Mouse (Mus musculus) lung, postnatal 25 days (tissue): Measurements from ENCODE around the gene Nipal1.
A peak's percentile ranks its signal among the peaks of the same experiment; 100 is the strongest.

Experiments used
- DNase-seq: peaks from one replicate; pipeline ENCODE4 v3.0.0; 2022; ENCODE audit warnings: low spot score

Gene Nipal1

GRCm38 (mm10) chr5:72647418-72647907 lies at the start of gene Nipal1:
Nipal1 (plus strand) TSS chr5:72647795.
- peak; percentile 77 for DNase-seq

GRCm38 (mm10) chr5:72601006-72601405 lies 46.6 kb upstream of the Nipal1 start:
- DNase-seq = peak; percentile 65

GRCm38 (mm10) chr5:72603138-72603537 lies 44.5 kb upstream of the Nipal1 start:
- DNase-seq = no peak

- no peak for DNase-seq
These were observed 30.2 kb upstream of the Nipal1 start for GRCm38 (mm10) chr5:72617413-72617812.

GRCm38 (mm10) chr5:72621022-72621421 lies 26.6 kb upstream of the Nipal1 start:
- DNase-seq = no peak

- DNase-seq = no peak
These were observed 17.6 kb upstream of the Nipal1 start for GRCm38 (mm10) chr5:72630026-72630425.

GRCm38 (mm10) chr5:72634791-72635271 lies 12.8 kb upstream of the Nipal1 start:
- peak; percentile 50 for DNase-seq

GRCm38 (mm10) chr5:72636122-72636521 lies 11.5 kb upstream of the Nipal1 start:
- peak; percentile 59 for DNase-seq

- no peak for DNase-seq
These were observed 11.0 kb upstream of the Nipal1 start for GRCm38 (mm10) chr5:72636576-72636975.

- no peak for DNase-seq
These were observed 7.5 kb upstream of the Nipal1 start for GRCm38 (mm10) chr5:72640072-72640471.

GRCm38 (mm10) chr5:72643655-72644054 lies 3.9 kb upstream of the Nipal1 start:
- DNase-seq = no peak

GRCm38 (mm10) chr5:72644175-72644574 lies 3.4 kb upstream of the Nipal1 start, which contains the start of gene Cnga1:
Cnga1 (minus strand) TSS chr5:72644275.
- DNase-seq = no peak

GRCm38 (mm10) chr5:72646131-72646530 lies 1.5 kb upstream of the Nipal1 start:
- DNase-seq = no peak

- DNase-seq = no peak
These were observed 599 bp upstream of the Nipal1 start for GRCm38 (mm10) chr5:72646996-72647395.

GRCm38 (mm10) chr5:72647958-72648595 lies 482 bp downstream of the Nipal1 start:
- no peak for DNase-seq

GRCm38 (mm10) chr5:72648987-72649735 lies 1.6 kb downstream of the Nipal1 start:
- no peak for DNase-seq

- DNase-seq = no peak
These were observed 5.6 kb downstream of the Nipal1 start for GRCm38 (mm10) chr5:72653068-72653674.

- no peak for DNase-seq
These were observed 8.7 kb downstream of the Nipal1 start for GRCm38 (mm10) chr5:72656270-72656791.

GRCm38 (mm10) chr5:72658375-72658774 lies 10.8 kb downstream of the Nipal1 start:
- no peak for DNase-seq

- no peak for DNase-seq
These were observed 13.6 kb downstream of the Nipal1 start for GRCm38 (mm10) chr5:72661051-72661781.

GRCm38 (mm10) chr5:72664126-72664525 lies 16.5 kb downstream of the Nipal1 start:
- no peak for DNase-seq

- DNase-seq = no peak
These were observed 17.3 kb downstream of the Nipal1 start for GRCm38 (mm10) chr5:72664854-72665253.
